Mouse (Mus musculus) embryonic facial prominence, embryonic 10.5 days (tissue): ENCODE measurements around the gene Abi3. TPM values are rescaled to one million over a fixed set of nuclear protein-coding genes. Genes with fewer than 3 reads are reported as not detected.
A peak's percentile ranks its signal among the peaks of the same experiment; 100 is the strongest.

ENCODE experiments used
- DNase-seq: peaks from one replicate; pipeline ENCODE4 v3.0.0-alpha.2; 2017; ENCODE audit warnings: low spot score
- H3K27ac ChIP-seq: fragments of 300-500 bp; sonication (generic); replicated peaks from 2 replicates; pipeline ENCODE4 v1.5.1; 2016; ENCODE audit warnings: mild to moderate bottlenecking
- H3K27me3 ChIP-seq: fragments of 300-500 bp; sonication (generic); replicated peaks from 2 replicates; pipeline ENCODE4 v1.6.1; 2016; ENCODE audit warnings: low read depth, mild to moderate bottlenecking; ENCODE audit not compliant: poor library complexity, severe bottlenecking
- H3K36me3 ChIP-seq: fragments of 300-500 bp; sonication (generic); replicated peaks from 2 replicates; pipeline ENCODE4 v1.6.1; 2016; ENCODE audit warnings: mild to moderate bottlenecking, moderate library complexity
- H3K4me1 ChIP-seq: fragments of 300-500 bp; sonication (generic); 2 replicates; pipeline ENCODE4 v1.6.1; 2016
- H3K4me3 ChIP-seq: fragments of 300-500 bp; sonication (generic); 2 replicates; pipeline ENCODE4 v1.5.1; 2016; ENCODE audit warnings: mild to moderate bottlenecking, moderate library complexity
- H3K9me3 ChIP-seq: fragments of 300-500 bp; sonication (generic); 2 replicates; pipeline ENCODE4 v1.6.1; 2016; ENCODE audit warnings: mild to moderate bottlenecking
- WGBS: fragments of 180-500 bp; shearing (Covaris S2); methylation state at CpG from one replicate; pipeline ENCODE4 v1.1.7; 2016; 5-methylcytosine and 5-hydroxymethylcytosine counted together
- polyA plus RNA-seq: library from polyadenylated mRNA; unstranded; fragments of >200 nt; fragmentation: Nextera tagmentation; extraction: Ambion mirVana; gene quantifications from 2 replicates; pipeline ENCODE4 v1.2.1, GENCODE M21; 2016

The Abi3 gene
- polyA plus RNA-seq, 1 experiment from 2014 or later: 3.7 TPM

- Histone ChIP-seq H3K36me3 (no peaks in the 10 kb centered on the region), H3K4me3 (no peak overlapping the region), H3K9me3 (no peaks in the 10 kb centered on the region), H3K4me1 (peaks cover 11% of the 10 kb centered on the region), H3K27ac (no peak overlapping the region), H3K27me3 (0 out of 2 replicates have a peak, but pooled peaks cover 3% of the 10 kb centered on the region)
- DNase-seq: no peak
- 89% methylated on average over 2 of the region's 2 CpGs for WGBS
These were observed 28.2 kb downstream of the Abi3 start for GRCm38 (mm10) chr11:95814101-95814500.

DNA sequence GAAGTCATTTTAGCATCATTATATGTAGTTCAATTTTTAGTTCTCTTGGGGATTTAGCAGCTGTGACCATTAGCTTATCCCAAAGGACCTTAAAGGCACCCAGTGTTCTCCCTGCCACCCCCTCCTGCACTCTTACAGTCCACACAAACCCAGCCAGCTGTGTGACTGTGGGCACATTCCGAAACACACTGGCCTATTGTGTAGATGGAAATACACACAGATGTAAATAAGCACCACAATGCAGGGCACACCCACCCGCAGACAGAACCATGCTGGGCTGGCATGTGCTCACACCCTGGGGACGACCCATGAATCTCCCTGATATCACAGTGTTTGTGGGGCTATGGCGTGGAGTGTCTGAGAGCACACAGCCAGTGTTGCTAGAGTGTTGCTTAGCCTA lies 30.1 kb downstream of the Abi3 start:
- Histone ChIP-seq H3K9me3 (peaks cover 6% of the 10 kb centered on the region), H3K4me3 (no peak overlapping the region), H3K36me3 (no peaks in the 10 kb centered on the region), H3K27ac (no peak overlapping the region), H3K4me1 (peaks cover 11% of the 10 kb centered on the region), H3K27me3 (peaks cover 3% of the 10 kb centered on the region; the same call in 1 of the 2 replicates)
- DNase-seq: no peak
- WGBS: 73% methylated on average over 4 of the region's 4 CpGs

- H3K36me3 ChIP-seq: no peaks in the 10 kb centered on the region
- H3K4me1 ChIP-seq: peaks cover 11% of the 10 kb centered on the region
- no peak for DNase-seq
- peaks cover 8% of the 10 kb centered on the region for H3K9me3 ChIP-seq
- 86% methylated on average over 6 of the region's 6 CpGs for WGBS
- H3K27ac ChIP-seq: no peak overlapping the region
- H3K4me3 ChIP-seq: no peak overlapping the region
- H3K27me3 ChIP-seq: peaks cover 3% of the 10 kb centered on the region; the same call in 1 of the 2 replicates
These were observed 30.5 kb downstream of the Abi3 start for GRCm38 (mm10) chr11:95811741-95812140.

GRCm38 (mm10) chr11:95810828-95811227 lies 31.4 kb downstream of the Abi3 start:
- Histone ChIP-seq H3K9me3 (peaks cover 8% of the 10 kb centered on the region), H3K4me1 (peaks cover 11% of the 10 kb centered on the region), H3K27ac (0 out of 2 replicates have a peak overlapping the region, but pooled peaks have one; percentile 4), H3K27me3 (peaks cover 3% of the 10 kb centered on the region; the same call in 1 of the 2 replicates), H3K4me3 (no peak overlapping the region), H3K36me3 (no peaks in the 10 kb centered on the region)
- no peak for DNase-seq
- WGBS: 59% methylated on average over 7 of the region's 7 CpGs

GRCm38 (mm10) chr11:95809603-95810002 lies 32.7 kb downstream of the Abi3 start:
- no peaks in the 10 kb centered on the region for H3K36me3 ChIP-seq
- H3K9me3 ChIP-seq: peaks cover 8% of the 10 kb centered on the region
- peaks cover 14% of the 10 kb centered on the region for H3K4me1 ChIP-seq
- no peak for DNase-seq
- H3K27ac ChIP-seq: peak overlapping the region; percentile 57
- H3K4me3 ChIP-seq: no peak overlapping the region
- H3K27me3 ChIP-seq: peaks cover 3% of the 10 kb centered on the region; the same call in 1 of the 2 replicates
- WGBS: 39% methylated on average over 5 of the region's 5 CpGs

DNA sequence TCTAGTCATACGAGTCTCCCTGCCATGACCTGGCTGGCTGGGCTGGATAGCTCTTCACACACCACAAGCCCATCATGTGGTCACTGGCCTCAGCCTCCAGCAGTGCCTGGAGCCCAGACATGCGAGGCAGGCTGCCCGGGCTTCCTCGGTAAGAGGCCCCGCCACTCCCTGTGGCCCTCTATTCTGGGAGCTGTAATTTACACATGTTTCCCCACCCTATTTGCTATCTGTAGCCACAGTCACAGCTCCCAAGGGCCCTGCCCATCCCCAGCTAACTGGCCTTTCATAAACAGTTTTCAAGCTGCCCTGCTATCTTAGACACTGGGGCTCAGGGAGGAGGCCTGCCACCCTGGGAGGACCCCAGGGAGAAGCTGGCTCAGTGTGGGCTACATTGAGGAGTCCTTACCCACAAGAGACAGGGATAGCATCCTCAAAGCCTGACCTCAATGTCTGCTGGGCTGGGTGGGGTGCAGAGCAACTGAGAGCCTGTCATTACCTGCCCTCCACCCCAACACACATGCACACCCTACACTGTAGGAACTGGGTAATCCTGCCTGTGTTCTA lies 33.7 kb downstream of the Abi3 start:
- no peak overlapping the region; the same call in 1 of the 2 replicates for H3K27ac ChIP-seq
- H3K9me3 ChIP-seq: peaks cover 8% of the 10 kb centered on the region
- WGBS: 87% methylated on average over 5 of the region's 5 CpGs

GRCm38 (mm10) chr11:95807884-95808283 lies 34.4 kb downstream of the Abi3 start:
- no peaks in the 10 kb centered on the region for H3K36me3 ChIP-seq
- no peak overlapping the region for H3K27ac ChIP-seq
- H3K4me1 ChIP-seq: peaks cover 14% of the 10 kb centered on the region
- peaks cover 8% of the 10 kb centered on the region for H3K9me3 ChIP-seq
- WGBS: 93% methylated on average over 5 of the region's 5 CpGs
- H3K4me3 ChIP-seq: no peak overlapping the region
- H3K27me3 ChIP-seq: peaks cover 3% of the 10 kb centered on the region; the same call in 1 of the 2 replicates
- no peak for DNase-seq

More for the DNA sequence above, 33.7 kb downstream of the Abi3 start:
- Histone ChIP-seq H3K4me3 (no peak overlapping the region), H3K27me3 (peaks cover 3% of the 10 kb centered on the region; the same call in 1 of the 2 replicates), H3K4me1 (peaks cover 14% of the 10 kb centered on the region), H3K36me3 (no peaks in the 10 kb centered on the region)
- no peak for DNase-seq

GRCm38 (mm10) chr11:95805527-95805926 lies 36.7 kb downstream of the Abi3 start:
- WGBS: 60% methylated on average over 3 of the region's 3 CpGs
- Histone ChIP-seq H3K9me3 (peaks cover 8% of the 10 kb centered on the region), H3K4me3 (no peak overlapping the region), H3K4me1 (peaks cover 12% of the 10 kb centered on the region), H3K27ac (no peak overlapping the region), H3K36me3 (no peaks in the 10 kb centered on the region), H3K27me3 (peaks cover 3% of the 10 kb centered on the region; the same call in 1 of the 2 replicates)
- DNase-seq: no peak

- no peak for DNase-seq
- H3K27me3 ChIP-seq: peaks cover 3% of the 10 kb centered on the region; the same call in 1 of the 2 replicates
- WGBS: 76% methylated on average over 5 of the region's 5 CpGs
- H3K4me1 ChIP-seq: peaks cover 7% of the 10 kb centered on the region
- no peak overlapping the region for H3K4me3 ChIP-seq
- no peak overlapping the region for H3K27ac ChIP-seq
- peaks cover 8% of the 10 kb centered on the region for H3K9me3 ChIP-seq
- H3K36me3 ChIP-seq: no peaks in the 10 kb centered on the region
These were observed 37.3 kb downstream of the Abi3 start for GRCm38 (mm10) chr11:95805010-95805409.

DNA sequence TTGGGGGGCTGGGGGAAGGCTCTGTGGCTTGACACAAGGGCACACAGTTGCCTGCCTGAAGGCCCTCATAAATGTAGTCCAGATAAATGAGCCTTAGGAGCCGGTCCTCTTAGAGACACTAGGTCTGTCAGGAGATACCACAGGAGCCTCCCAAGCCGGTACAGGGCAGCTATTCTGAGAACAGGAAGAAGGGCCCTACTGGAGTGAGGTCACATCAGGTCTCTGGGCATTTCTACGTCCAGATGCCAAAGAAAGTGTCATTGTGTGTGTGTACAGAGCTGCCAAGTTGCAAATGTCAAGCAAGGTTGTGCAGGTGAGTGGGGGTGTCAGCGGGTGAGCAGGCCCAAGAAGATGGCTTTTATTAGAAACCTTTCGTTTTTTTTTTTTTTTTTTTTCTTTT lies 46.7 kb downstream of the Abi3 start:
- no peaks in the 10 kb centered on the region for H3K36me3 ChIP-seq
- no peak overlapping the region for H3K27ac ChIP-seq
- 56% methylated on average over 5 of the region's 5 CpGs for WGBS
- H3K4me1 ChIP-seq: peaks cover 15% of the 10 kb centered on the region
- H3K9me3 ChIP-seq: no peaks in the 10 kb centered on the region
- peaks cover 45% of the 10 kb centered on the region for H3K27me3 ChIP-seq
- DNase-seq: no peak
- H3K4me3 ChIP-seq: no peak overlapping the region

GRCm38 (mm10) chr11:95794201-95794600 lies 48.1 kb downstream of the Abi3 start:
- Histone ChIP-seq H3K9me3 (no peaks in the 10 kb centered on the region), H3K4me3 (no peak overlapping the region), H3K36me3 (no peaks in the 10 kb centered on the region), H3K27me3 (peaks cover 45% of the 10 kb centered on the region), H3K4me1 (peaks cover 15% of the 10 kb centered on the region), H3K27ac (no peak overlapping the region)
- DNase-seq: no peak
- WGBS: 75% methylated on average over 5 of the region's 5 CpGs

DNA sequence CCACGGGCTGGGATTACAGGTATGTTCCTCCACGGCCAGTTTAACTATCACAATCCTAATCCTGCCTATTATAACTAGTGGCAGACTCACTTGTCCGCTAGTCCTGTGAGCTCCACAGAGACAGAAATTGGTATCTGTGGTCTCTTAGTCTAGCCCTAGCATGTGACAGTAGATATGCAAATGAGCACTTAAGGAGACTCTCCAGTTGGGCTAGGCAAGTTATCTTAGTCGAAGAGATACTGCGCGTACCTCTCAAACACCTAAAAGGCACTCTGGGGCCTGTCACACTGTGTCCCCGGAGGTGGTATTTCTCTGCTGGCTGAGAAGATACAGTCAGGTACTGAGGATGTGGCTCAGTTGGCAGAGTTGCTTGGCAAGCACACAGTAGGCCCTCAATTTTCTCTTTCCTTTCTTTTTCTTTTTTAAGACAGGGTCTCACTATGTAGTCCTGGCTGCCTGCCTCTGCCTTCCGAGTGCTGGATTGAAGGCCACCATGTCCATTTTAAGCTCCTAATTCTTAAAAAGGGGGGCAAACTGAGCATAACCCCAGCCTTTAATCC lies 49.2 kb downstream of the Abi3 start:
- H3K27me3 ChIP-seq: peaks cover 34% of the 10 kb centered on the region
- H3K9me3 ChIP-seq: no peaks in the 10 kb centered on the region
- H3K27ac ChIP-seq: no peak overlapping the region
- H3K4me1 ChIP-seq: peaks cover 15% of the 10 kb centered on the region
- WGBS: 92% methylated on average over 8 of the region's 8 CpGs
- no peak overlapping the region for H3K4me3 ChIP-seq
- DNase-seq: no peak
- no peaks in the 10 kb centered on the region for H3K36me3 ChIP-seq

GRCm38 (mm10) chr11:95791787-95792186 lies 50.5 kb downstream of the Abi3 start:
- Histone ChIP-seq H3K4me3 (no peak overlapping the region), H3K27me3 (peaks cover 21% of the 10 kb centered on the region), H3K9me3 (no peaks in the 10 kb centered on the region), H3K27ac (no peak overlapping the region), H3K4me1 (peaks cover 11% of the 10 kb centered on the region), H3K36me3 (no peaks in the 10 kb centered on the region)
- 86% methylated on average over 13 of the region's 13 CpGs for WGBS
- DNase-seq: no peak
